Mouse (Mus musculus): Measurements from ENCODE around the gene Rbm33.

The Rbm33 gene

GRCm38 (mm10) chr5:28324457-28324856, 7.5 kb downstream of the Rbm33 start:
- DNase-seq (ENCODE audit: low spot score): no peak

GRCm38 (mm10) chr5:28329024-28329806, 12.3 kb downstream of the Rbm33 start:
- no peak for DNase-seq (ENCODE audit: low spot score)

GRCm38 (mm10) chr5:28333731-28334130, 16.8 kb downstream of the Rbm33 start:
- DNase-seq (ENCODE audit: low spot score): no peak

DNA sequence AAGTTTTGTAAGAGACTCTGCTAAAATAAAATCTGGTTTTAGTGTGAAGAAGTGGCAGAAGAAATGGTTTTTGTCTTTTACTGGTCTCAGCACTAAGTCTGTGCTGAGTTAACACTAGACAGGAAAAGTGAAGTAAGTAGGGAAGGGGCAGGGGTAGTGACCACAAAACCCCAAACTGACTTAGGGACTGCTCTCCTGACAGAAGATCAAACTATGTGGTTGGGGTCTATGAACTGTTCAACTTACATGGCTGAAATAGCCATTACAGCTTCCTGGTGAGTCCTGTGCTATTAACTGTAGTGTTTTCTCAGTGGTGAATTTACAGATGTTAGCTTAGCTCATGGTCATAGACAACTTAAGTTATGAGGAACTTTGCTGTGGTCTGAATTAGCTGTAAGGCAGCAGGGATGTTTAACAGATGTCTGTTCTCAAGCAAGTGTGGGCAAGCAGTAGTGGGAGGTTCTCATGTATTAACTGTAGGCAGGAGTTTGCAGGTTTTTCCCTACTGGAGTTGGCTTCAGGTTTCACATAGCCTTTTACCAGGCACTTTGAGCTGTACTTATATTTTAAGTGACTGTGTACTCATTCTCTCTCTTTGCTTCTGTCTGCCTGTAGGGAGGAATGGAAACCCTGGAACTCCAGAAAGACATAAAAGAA, 35.1 kb downstream of the Rbm33 start:
- DNase-seq (ENCODE audit: low spot score): no peak

DNA sequence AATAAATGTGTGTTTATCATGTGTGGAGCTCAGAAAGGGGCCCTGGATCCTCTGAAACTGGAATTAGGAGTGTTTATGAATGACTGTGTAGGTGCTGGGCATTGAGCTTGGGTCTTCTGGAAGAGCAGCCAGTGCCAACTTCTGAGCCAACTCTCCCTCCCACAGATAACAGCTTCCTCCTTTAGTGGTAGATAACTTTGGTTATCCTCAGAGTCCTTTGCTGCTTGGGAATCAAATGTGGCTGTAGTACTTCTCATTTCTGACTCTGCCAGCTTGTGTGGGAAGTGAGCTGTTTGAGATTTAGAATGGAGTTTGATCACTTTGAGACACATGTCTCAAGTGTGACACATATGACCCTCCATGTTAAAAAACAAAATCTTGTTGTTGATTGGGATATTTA, 38.7 kb downstream of the Rbm33 start:
- DNase-seq (ENCODE audit: low spot score): no peak

DNA sequence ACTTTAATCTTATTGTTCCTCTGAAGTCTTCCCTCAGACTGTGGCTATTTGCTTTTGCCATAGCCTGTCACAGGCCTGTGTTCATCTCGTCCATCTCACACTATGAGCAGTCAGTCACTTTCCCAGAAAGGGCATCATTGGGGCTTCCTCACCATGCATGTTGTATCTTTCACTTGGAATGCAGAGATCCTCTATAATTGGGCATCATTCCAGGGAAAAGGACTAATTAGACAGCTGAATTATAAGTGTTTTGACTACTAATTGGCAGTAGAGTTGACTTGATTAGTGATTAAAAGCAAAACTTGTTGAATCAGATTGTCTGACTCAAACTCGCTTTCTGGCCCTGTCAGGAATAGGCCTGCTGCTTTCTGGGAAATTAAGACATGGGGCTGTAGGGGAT, 43.8 kb downstream of the Rbm33 start:
- no peak for DNase-seq (ENCODE audit: low spot score)

GRCm38 (mm10) chr5:28368056-28368455, 51.1 kb downstream of the Rbm33 start:
- no peak for DNase-seq (ENCODE audit: low spot score)

GRCm38 (mm10) chr5:28370836-28371235, 53.9 kb downstream of the Rbm33 start:
- DNase-seq (ENCODE audit: low spot score): no peak

DNA sequence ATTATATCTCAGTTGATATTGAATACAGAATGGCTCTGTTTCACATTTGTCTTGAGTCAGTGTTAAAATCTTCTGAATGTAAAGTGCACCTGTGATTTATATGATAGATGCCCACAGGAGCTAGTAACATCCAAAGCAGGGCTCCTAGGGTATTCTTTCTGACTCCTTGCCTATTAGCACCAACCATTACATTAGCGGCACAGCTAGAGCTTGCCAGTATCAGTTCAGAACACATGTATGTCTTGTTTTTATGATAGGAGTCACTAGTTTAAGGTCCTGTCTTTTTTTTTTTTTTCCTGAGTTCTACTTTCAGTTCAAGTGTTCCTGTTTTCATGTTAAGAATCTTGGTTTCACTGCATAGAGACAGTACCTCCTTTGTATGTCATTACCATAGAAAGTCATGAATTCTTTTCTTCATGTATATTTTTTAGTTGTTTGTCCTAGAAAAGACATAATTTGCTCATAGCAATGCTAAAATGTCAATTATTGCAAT, 55.3 kb downstream of the Rbm33 start:
- DNase-seq (ENCODE audit: low spot score): no peak

- DNase-seq (ENCODE audit: low spot score): no peak
Measured at GRCm38 (mm10) chr5:28373498-28374427, 56.8 kb downstream of the Rbm33 start.

DNA sequence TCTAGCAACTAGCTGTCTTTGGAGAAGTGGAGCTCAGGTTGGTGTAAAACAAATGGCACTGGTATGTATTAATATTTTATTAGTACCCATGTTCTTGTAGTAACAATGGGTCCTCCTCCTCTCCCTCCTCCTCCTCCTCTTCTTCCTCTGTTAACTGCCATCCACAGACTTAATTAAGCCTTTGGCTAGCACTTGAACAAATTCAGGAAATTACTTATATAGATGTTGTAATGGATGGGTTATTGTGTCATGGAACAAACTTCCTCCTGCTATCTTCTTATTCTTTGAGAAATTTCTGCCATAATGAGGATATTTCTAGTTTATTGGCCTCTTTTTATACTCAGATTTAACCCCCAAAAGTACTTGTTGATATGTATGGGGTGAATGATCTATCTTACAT, 60.4 kb downstream of the Rbm33 start:
- DNase-seq (ENCODE audit: low spot score): no peak

GRCm38 (mm10) chr5:28382289-28382688, 65.4 kb downstream of the Rbm33 start:
- DNase-seq (ENCODE audit: low spot score): no peak

DNA sequence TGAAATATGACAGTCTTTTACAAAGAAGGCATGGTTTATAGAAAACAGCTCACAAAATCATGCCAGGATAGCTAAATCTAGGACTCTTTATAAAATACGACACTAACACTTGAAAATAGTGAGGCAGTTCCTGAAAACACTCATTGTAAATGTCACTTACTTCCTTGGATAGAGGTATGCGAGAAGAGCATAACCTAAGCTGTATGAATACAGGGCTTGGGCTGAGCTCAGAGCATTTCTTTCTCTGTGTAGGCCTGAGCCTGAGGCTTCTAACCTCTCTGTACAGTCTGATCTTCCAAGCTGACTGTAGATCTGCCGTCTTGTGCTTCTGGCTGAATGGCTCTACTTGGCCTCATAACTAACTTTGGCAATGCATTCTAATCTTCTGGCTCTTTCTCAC, 69.9 kb downstream of the Rbm33 start:
- DNase-seq (ENCODE audit: low spot score): no peak

GRCm38 (mm10) chr5:28387531-28388179, 70.7 kb downstream of the Rbm33 start:
- no peak for DNase-seq (ENCODE audit: low spot score)

DNA sequence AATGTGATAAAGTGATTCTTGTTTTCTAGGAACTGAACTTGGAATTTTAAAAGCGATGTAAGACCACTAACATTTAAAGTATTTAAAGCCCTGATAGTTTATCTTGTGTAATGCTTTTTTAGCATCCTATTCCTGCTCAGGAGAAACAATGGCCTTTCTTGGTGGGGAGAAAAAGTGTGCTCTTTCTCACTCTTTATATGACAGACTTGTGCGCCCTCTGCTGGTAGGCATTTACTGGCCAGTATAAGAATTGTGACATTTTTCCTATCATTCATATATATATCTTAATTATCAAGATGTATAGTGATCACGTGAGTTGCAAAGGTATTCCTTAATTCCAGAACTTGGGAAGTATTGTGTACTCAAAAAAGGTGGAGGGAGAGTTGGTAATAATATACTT, 71.3 kb downstream of the Rbm33 start:
- peak; percentile 50 for DNase-seq (ENCODE audit: low spot score)

DNA sequence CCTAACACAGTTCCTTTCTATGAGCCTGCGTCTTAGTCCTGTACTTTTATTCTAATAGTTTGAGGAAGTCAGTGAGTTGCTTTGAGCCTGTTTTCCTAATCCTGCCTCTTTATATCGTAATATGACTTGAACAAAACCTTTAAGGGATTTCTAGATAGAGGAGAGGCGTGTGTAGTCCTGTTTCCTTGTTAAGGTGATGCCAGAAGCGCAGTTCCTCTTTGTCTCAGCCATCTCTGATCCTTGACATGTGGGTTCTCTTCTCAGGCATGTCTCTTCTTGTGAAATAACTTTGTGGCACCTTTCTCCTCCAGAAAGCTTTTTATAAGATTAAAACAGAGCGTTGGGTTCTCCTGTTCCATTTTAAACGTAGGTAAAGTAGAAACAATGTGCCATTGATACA, 73.3 kb downstream of the Rbm33 start:
- no peak for DNase-seq (ENCODE audit: low spot score)

DNA sequence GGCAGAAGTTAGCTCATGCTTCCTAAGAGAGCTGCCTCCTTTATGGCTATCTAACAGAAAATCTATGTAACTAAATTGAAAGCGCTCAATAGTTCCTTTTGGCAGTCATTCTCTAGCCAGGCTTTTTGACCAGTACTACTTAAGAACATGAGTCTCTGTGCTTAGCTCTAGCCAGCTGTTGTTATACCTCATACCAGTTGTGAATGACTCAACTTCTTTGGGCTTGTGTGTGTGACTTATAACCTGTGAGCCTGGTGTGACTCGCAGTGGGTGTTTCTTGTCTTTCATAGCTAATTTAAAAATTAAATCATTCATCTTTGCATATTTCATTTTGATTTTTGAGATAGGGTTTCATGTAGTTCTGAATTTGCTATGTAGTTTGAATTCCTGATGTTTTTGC, 80.4 kb downstream of the Rbm33 start:
- DNase-seq (ENCODE audit: low spot score): no peak

DNA sequence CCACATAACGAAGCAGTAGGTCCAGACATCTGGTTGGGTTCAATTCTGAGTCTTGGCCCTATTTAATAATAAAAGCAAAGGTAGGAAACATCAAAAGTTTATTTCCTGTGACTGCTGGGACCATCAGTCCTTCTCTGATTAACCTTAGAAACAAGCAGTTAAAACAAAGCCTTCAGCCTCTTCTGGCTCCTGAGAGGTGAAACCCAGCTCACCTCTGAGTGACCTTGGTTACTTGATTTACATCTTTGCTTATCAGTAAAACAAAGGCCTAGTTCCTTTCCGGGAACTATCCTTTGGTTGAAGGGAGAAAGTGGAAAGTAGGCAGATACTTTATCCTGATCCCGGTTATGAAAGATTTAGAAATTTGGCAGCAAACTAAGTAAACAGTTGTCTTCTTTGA, 81.8 kb downstream of the Rbm33 start:
- DNase-seq (ENCODE audit: low spot score): no peak

DNA sequence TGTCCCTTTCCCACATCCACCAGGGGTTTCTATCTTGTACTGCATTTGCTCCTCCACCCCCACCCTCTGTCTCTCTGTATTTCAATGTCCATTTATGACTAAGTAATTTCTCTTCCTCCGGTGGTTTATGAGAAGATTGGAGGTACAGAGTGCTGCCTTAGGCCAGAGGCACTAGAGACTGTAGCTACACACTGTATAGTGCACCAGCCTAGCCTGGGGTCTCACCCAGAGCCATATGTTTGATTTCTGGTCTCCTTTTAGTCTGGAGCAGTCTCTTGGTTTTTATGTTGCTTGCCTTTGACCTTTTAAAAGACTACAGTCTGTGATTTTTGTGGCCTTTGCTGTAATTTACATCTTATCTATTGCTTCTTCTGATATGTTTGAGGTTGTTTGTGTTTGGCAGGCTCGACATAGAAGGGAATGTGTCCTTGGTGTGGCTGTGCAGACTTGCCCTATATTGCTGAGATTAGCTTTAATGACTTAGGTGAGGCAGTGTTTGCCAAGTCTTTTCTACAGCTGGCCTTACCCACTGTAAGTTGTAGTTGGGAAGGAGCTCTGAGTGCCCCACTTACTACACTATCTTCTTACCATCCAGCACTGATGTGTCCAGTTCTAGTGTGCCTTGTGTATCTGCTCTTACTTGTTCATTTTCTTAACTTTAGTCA, 82.7 kb downstream of the Rbm33 start:
- DNase-seq (ENCODE audit: low spot score): no peak

- DNase-seq (ENCODE audit: low spot score): no peak
Measured at GRCm38 (mm10) chr5:28402756-28403155, 85.8 kb downstream of the Rbm33 start.

- no peak for DNase-seq (ENCODE audit: low spot score)
Measured at GRCm38 (mm10) chr5:28406662-28407061, 89.7 kb downstream of the Rbm33 start.

Measured in c-Kit-positive CD71-positive TER-119-positive erythroid progenitor cells, embryonic 14.5 days (primary cell).